Mouse (Mus musculus) right cerebral cortex, postnatal 4 days (tissue): ENCODE data around the gene Nfkbib.

ENCODE experiments used
- DNase-seq: peaks from one replicate; pipeline ENCODE4 v3.0.0-alpha.2; 2022

The Nfkbib gene

GRCm38 (mm10) chr7:28766173-28766879, 986 bp downstream of the Nfkbib start, which contains the start of gene Sirt2:
Gene Sirt2 (plus strand): TSS chr7:28766735.
- peak; percentile 91 for DNase-seq

GRCm38 (mm10) chr7:28765211-28765610, 2.1 kb downstream of the Nfkbib start:
- no peak for DNase-seq

- no peak for DNase-seq
Measured at GRCm38 (mm10) chr7:28761907-28762306, 5.4 kb downstream of the Nfkbib start.

GRCm38 (mm10) chr7:28758623-28759022, 8.7 kb downstream of the Nfkbib start:
- no peak for DNase-seq

GRCm38 (mm10) chr7:28756079-28756478, 11.2 kb downstream of the Nfkbib start, which contains the start of gene Ccer2:
Gene Ccer2 (plus strand): TSS chr7:28756174.
- DNase-seq, result no peak

- no peak for DNase-seq
Measured at GRCm38 (mm10) chr7:28749935-28750334, 17.4 kb downstream of the Nfkbib start.

- DNase-seq, result peak; percentile 94
Measured at GRCm38 (mm10) chr7:28741709-28742438, 25.4 kb downstream of the Nfkbib start, which contains the start of the genes Mrps12 and Sars2. Gene Mrps12 (minus strand): TSS chr7:28741820. Gene Sars2 (plus strand): TSS chr7:28741992.

- no peak for DNase-seq
Measured at GRCm38 (mm10) chr7:28741368-28741708, 26.0 kb downstream of the Nfkbib start.

GRCm38 (mm10) chr7:28740949-28741348, 26.4 kb downstream of the Nfkbib start:
- DNase-seq, result no peak

- DNase-seq, result no peak
Measured at GRCm38 (mm10) chr7:28739829-28740228, 27.5 kb downstream of the Nfkbib start.

GRCm38 (mm10) chr7:28735701-28736100, 31.6 kb downstream of the Nfkbib start:
- no peak for DNase-seq

- no peak for DNase-seq
Measured at GRCm38 (mm10) chr7:28733211-28733610, 34.1 kb downstream of the Nfkbib start.

GRCm38 (mm10) chr7:28732341-28733142, 34.8 kb downstream of the Nfkbib start:
- no peak for DNase-seq

- no peak for DNase-seq
Measured at GRCm38 (mm10) chr7:28727649-28728340, 39.5 kb downstream of the Nfkbib start.

- DNase-seq, result peak; percentile 86
Measured at GRCm38 (mm10) chr7:28726600-28726999, 40.7 kb downstream of the Nfkbib start.

GRCm38 (mm10) chr7:28724613-28725012, 42.7 kb downstream of the Nfkbib start:
- no peak for DNase-seq

GRCm38 (mm10) chr7:28722079-28722478, 45.2 kb downstream of the Nfkbib start:
- no peak for DNase-seq

GRCm38 (mm10) chr7:28720753-28721537, 46.4 kb downstream of the Nfkbib start:
- no peak for DNase-seq

- DNase-seq, result no peak
Measured at GRCm38 (mm10) chr7:28719650-28720049, 47.7 kb downstream of the Nfkbib start.

- no peak for DNase-seq
Measured at GRCm38 (mm10) chr7:28719159-28719558, 48.2 kb downstream of the Nfkbib start.

GRCm38 (mm10) chr7:28717726-28718125, 49.6 kb downstream of the Nfkbib start:
- DNase-seq, result no peak
